ENCODE assay signal across 12 mouse cellular contexts in the genomic region with DNA sequence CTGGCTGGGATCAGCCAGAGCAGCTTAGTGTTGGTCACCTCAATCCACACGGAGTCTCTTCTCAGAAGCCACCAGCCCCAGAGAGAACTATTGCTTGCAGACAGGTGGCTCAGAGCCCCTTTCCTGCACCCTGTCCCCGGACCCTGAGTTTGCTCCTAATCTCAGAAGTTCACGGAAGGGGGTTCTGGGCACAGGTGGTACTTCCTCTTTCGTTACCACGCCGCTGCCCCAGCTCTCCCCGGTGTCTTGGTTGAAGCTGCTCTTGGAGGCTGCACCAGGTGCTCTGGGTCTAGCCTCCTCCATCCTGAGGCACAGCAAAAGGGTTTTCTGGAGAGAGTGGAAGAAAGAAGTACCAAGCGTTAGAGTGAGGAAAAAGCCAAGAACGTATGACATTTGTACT.
"Had no signal": no experiment of that assay in that cellular context is flagged by ENCODE, and none has a peak within 500 bp of the region (broad histone marks: within the 10 kb centered on the region; RNA-seq: fewer than 3 reads in every experiment).

No protein-coding gene starts in this region.

- H3K27ac ChIP-seq: limb, embryonic 10.5 days; liver, embryonic 15.5 days; midbrain, embryonic 10.5 days; stomach, postnatal 0 days had no signal

- H3K36me3 ChIP-seq: limb, embryonic 10.5 days; liver, embryonic 15.5 days had no signal

- DNase-seq: kidney, adult 8-10 months; lung, embryonic 14.5 days; lung, postnatal 10 days; lung, postnatal 4 days; midbrain, embryonic 14.5 days had no signal

- H3K4me2 ChIP-seq: liver, embryonic 11.5 days; liver, embryonic 15.5 days; lung, embryonic 14.5 days had no signal

- H3K9me3 ChIP-seq: liver, embryonic 15.5 days had no signal

- H3K9ac ChIP-seq: liver, embryonic 15.5 days; lung, embryonic 14.5 days had no signal

- H3K4me1 ChIP-seq: liver, embryonic 15.5 days had no signal

- ATAC-seq: intestine, embryonic 16.5 days had no signal

- H3K27me3 ChIP-seq: liver, embryonic 15.5 days had no signal

- H3K4me3 ChIP-seq: limb, embryonic 10.5 days; liver, embryonic 15.5 days; midbrain, embryonic 10.5 days; myocyte had no signal
